Mouse (Mus musculus) R1 (cell line): ENCODE results near the gene Cnnm3.
"Not testable (repeated sequence)": the region's sequence is repeated elsewhere in the genome, so short reads cannot be mapped to it uniquely, and the experiment has no call there.

ENCODE experiments used
- DNase-seq: peaks from one replicate; pipeline ENCODE4 v3.0.0-alpha.2; 2018; ENCODE audit warnings: low read depth, low spot score

Gene Cnnm3

DNA sequence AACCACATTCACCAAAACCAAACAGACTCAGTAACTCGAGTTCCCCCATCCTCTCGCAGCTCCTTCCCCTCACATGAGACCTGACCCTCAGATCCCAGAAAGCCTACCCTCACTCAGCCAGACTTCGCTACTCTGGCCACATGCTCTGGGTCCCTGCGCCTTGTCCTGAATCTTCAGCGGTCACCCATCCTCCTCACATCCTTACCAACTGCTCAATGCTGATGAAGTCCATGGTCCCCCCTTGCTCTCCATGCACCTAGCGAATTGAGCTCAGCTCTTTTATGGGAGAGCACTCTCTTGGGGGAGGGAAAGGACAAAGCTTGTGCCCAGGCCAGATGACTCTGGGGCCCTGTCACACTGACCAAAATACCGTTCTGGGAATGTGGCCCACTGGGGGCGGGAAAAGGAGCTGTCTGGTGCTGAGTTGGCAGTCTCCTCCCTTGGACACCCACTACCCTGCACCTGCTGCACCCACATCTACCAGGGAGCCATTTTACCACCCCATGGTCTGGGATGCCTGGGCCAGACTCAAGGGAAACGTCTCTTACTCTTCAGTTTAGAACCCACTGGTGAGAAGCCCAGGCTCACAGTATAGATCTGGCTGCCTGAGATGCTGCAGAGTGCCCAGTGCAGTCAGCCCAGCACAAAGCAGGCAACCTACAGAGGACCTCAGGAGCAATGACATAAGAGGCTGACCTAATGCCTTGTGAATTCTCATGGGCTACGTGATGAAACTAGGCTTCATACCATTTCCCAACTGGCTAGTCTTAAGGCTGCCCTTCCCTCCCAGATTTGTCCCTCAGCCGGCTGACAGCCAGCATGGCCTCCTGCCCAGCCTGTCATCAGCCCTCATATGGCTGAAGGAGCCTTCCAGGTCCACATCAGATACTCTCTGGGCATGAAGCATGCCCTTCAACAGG lies 24.1 kb downstream of the Cnnm3 start:
- DNase-seq = no peak

DNA sequence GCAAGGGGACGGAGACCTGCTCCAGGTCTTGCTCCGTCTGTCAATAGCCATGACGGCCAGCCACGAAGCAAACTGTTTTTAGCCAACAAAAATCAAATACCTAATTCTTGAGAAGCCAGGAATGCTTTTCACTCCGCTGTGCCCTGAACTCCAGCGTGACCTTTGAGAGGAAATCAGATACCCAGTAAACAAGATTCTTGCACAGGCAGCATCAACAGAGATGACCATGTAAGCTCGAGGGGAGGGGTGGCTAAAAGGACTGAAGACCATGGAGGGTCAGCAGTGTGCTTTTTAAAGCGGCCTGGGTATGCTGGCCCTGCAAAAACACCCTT lies 24.7 kb downstream of the Cnnm3 start:
- no peak for DNase-seq

DNA sequence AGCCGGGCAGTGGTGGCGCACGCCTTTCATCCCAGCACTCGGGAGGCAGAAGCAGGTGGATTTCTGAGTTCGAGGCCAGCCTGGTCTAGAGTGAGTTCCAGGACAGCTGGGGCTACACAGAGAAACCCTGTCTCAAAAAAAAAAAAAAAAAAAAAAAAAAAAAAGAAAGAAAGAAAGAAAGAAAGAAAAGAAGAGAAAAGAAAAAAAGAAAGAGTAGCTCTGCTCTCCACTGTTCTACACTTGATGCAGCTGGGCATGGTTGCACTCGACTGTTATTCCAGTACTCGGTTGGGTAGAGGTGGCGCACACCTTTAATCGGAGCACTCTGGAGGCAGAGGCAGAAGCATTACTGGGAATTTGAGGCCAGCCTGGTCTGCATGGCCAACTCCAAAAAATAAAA lies 25.1 kb downstream of the Cnnm3 start, which contains the start of gene Ankrd23:
Gene Ankrd23, minus strand, starts transcription at position 101 of the 400 bp plus-strand sequence.
- DNase-seq = not testable (repeated sequence)

DNA sequence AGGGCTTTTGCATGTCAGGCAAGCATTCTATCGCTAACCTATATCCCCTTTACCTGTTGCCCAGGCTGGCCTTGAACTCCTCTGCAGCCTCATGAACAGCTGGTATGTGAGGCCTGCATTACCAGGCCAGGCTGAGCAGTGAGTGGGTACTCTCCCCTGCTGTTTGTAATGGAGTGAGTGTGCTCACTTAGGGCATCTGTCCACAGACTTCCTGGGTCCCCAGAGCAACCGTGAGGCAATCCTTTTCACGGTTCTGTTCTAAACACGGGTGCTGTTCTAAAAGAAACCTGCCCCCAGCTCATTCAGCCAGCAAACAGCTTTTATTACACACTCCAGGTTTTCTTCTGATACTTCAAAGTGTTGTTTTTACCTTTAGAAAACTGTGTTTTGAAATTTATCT lies 27.1 kb downstream of the Cnnm3 start:
- DNase-seq = no peak

DNA sequence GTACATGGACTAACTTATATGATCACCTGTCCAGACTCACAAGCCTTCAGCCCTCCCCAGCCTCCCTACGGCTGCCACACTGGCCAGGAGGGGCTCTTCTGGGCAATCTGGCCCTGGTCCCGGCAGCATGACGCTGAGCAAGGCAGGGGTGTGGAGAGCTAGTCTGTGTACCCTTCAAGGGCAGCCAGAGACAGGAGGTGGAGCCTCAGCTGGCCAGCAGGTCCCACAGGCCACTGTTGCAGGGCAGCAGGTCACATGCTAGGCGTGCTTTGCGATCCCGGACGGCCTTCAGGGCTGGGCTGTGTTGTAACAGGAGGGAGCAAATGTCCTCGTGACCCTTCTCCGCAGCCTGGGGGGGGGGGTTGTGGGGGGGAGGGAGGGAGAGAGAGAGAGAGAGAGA lies 27.5 kb downstream of the Cnnm3 start, which contains the start of gene Gm42417:
Gene Gm42417, minus strand, starts transcription at position 244 of the 400 bp plus-strand sequence.
- DNase-seq = no peak

DNA sequence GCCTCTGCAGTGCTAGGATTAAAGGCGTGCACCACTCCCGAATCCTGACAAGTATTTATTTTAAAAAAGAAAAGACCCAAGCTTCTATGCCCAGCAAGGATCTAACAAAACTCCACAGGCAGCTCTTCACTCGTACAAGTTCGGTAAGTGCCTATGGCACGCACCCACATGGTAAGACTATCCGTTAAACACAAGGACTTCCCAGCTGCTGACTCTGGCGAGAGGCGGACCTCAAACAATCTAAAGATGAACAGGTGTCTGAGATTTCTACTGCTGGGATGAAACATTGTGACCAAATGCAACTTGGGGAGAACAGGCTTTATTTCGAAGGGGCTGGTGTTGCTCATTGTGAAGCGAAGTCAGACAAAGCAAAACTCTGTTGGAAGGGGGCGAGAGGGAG lies 28.5 kb downstream of the Cnnm3 start:
- DNase-seq = no peak

DNA sequence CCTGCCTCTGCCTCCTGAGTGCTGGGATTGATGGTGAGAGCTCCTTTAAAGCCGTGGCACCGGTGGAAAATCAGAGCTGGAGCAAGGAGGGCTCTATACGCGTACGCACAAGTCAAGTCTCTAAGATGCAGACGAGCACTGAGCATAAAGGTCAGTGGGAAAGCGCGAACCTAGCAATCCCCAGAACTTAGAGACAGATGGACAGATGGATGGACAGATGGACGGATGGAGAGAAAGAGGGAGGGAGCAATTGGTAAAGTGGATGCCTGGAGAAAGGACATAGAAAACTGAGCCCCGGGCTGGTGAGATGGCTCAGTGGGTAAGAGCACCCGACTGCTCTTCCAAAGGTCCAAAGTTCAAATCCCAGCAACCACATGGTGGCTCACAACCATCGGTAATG lies 29.1 kb downstream of the Cnnm3 start:
- DNase-seq = no peak

DNA sequence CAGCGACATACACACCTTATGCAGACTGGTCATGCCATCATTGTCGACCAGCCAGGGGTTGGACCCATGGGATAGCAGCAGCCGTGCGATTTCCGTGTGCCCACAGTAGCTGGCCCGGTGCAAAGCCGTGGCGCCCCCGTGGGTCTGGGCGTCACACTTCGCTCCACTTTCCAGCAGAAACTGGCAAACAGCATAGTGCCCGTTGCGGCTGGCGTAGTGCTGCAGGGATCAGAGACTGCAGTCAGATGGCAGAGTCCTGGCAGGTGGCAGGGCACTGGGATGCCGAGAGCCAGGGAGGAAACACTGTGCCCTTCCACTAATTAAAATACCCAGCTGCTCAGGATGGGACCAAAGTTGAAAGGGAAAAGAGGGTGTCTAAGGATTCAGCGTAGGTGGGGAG lies 30.2 kb downstream of the Cnnm3 start:
- DNase-seq = no peak

DNA sequence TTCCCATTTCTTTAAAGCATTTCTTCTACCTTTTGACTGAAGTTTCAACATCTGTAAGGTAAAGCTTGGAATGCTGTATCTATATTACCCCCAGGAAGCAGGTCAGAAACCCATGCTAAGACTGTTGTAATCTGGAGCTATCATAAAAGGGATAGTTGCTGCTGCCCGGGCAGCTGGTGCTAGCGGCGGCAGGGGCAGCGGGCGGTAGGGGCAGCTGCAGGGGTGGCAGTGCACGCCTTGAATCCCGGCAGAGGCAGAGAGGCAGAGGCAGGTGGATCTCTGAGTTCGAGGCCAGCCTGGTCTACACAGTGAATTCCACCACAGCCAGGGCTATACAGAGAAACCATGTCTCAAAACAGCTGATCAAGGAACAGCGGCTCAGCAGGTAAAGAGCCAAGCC lies 31.3 kb downstream of the Cnnm3 start:
- DNase-seq = no peak

DNA sequence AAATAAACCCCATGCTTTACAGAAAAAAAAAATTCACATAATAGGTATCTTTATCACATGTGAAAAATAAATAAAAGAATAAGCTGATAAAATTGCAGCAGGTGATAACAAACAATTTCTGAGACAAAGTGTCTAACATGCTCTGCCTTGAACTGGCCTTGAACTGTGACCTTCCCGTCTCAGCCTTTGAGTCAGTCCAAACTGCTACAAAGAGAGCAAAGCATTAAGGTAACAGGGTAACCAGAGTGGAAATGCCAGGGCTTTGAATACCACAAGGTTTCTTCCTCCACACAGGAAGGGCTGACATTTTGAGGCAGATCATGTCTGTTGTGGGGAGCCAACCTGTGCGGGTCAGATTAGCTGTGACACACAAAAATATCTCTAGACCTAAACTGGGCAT lies 33.7 kb downstream of the Cnnm3 start:
- peak; percentile 43 for DNase-seq

DNA sequence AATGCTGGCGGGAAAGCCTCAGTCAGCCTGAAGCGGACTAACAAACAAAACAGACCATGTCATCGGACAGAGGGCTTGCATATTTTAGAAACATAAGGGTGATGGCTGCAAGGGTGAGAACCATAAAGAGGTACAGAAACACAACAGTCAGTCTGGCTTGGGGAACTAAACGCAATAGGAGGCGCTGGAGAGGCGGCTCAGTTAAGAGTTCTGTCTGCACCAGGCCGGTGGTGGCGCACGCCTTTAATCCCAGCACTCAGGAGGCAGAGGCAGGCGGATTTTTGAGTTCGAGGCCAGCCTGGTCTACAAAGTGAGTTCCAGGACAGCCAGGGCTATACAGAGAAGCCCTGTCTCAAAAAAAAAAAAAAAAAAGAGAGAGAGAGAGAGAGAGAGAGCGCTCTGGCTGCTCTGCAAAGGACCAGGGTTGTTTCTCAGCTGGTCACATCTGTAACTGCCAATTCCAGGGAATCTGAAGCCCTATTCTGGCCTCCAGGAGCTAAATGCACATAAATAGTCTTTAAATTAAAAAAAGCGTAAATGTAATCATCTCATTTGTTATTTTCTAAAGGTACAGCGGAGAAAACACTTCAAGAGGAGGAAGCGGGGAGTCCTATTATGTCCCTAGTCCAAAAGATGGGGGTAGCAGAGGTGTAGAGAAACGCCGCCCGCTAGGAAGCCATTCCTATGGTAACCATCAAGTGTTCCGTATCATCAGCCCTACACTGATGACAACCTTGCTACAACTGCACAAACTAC lies 34.4 kb downstream of the Cnnm3 start:
- DNase-seq = peak; percentile 67

DNA sequence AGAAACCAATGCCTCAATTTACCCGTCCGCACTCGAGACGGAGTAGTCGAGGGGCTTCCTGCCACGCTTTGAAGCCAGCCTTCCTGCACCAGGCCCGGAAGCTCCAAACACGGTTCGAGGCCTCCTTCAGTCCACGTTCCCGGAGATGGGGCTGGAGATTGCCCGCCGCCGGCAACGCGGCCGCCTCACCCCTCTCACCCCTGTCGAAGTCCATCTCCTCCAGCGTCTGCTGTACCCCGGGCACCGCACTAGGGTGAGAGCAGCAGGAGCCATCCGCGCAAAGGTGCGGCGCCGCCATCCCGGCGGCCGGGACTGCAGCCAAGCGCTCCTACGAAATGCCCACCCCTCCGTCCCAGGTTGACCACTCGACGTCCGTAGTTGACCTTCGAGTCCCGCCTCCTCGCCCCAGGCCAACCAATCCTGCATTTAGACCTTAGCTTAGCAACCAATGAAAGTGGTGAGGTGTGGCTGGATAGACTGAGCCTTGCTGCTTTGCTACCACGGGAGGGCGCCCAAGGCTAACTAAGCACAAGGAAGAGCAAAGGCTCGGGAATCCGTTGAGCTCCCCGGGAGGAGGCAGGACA lies 35.3 kb downstream of the Cnnm3 start, which contains the start of gene Ankrd39:
Gene Ankrd39, minus strand, starts transcription at position 558 of the 584 bp plus-strand sequence.
- DNase-seq = peak; percentile 99

DNA sequence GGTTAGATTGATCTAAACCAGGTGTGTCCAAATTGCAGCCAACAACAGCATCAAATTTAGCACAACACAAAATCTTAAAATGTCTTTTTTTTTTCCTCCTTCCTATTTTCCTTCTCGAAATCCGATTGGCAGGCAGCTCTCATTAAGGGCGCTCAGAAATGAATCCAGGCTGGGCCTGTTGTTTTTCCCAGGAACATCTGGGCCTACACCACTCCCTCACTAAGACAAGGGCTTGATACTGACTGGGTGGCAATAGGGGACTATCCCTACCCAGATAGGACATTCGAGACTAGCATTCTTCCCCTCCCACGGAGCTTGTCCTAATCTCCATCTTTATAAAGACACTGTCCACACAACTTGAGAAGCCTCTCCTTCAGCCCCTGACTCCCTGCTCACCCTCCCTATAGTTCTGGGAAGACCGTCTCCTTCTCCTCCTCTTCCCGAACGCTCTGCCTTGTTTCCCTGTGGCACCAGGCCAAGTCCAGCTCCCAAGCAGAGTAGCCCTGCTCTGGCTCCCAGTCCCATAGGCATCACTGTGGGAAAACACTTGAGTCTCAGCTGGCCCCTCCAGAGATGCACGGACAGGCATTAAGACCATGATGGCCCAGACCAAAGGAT lies 36.4 kb downstream of the Cnnm3 start:
- DNase-seq = no peak

DNA sequence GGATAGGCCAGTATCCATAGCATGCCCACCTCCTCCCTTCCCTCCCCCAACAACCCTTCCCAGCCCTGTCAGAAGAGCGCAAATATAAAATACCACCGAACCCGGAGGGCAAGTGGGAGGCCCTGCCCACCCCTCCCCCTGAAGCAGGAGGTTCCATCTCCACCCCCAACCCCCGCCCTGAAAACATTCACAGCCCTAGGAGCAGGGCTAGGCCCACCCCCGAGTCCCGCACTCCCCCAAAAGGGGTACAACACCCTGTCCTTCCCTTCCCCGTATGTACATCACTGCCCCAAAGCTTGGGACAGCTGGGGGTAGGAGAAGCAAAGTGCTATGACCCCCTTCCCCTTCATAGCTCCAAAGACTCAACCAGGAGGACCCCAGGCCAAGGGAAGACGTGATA lies 37.1 kb downstream of the Cnnm3 start:
- no peak for DNase-seq

DNA sequence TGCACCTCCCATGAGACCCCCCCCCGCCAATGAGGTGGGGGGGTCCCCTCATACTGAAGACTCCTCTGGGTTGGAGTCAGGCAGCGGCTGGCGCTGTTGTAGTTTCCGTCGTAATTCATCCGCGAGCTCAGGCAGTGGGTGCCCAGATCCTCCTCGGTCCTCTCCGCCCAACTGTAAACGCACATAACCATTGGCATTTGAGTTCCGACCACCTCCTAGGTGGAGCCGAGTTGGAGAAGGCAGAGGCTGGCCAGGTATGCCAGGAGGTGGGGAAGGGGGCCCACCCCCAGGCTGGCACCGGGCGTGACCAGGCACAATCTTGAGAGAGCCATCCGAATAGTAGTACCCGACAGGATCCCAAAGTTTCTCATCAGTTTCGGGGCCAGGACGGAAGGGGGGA lies 37.8 kb downstream of the Cnnm3 start:
- DNase-seq = no peak

DNA sequence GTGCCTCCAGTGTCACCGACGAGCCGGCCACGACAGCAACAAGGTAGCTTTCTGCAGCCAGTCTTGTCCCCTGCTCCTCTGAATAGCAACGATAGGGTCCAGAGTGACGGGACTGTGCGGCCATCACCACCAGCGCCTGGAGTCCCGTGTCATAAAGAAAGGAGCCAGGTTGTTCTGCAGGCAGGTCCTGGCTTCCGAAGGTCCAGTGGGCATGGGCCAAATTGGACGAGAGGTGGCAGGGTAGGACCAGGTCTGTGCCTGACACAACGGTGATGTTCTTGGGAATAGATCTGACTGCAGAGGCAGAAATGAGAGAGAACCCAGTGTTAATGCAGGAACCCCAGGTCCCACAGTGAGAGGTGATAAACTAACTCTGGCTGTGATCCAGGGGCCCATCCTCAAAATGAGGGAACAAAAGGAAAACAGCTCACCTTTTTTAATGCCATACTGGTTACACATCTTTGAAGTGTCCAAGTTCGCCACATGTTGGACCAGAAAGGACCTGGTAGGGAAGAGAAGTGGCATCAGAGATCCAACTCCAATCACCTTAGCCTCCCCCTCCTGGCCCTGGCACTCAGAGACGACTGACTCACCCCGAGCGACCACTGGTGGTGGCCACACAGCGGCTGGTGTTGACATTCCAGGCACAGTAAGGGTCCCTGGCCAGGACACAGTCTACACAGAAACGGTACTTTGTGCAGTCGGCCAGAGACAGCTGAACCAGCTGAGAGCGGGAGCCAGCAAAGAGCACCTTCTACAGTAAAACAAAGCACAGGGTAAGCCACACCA lies 38.6 kb downstream of the Cnnm3 start:
- DNase-seq = no peak

DNA sequence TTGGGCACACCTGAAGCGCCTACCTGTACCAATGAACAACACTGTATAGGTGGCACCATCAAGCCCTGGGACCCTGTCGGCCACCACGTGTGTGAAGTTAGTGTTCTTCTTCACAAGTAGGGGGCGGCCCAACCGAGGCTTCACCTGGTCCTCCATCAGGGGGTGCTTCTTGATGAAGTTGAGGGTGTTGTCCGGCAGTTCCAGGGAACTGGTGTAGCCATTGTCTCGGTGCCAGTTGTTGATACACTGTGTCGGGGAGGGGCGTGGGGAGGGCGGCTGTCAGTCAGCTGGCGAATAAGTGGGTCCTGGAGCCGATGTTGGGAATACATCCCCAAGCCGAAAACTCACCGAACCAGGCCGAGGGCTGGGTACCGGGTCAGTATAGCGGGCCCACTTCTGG lies 40.2 kb downstream of the Cnnm3 start:
- DNase-seq = no peak

DNA sequence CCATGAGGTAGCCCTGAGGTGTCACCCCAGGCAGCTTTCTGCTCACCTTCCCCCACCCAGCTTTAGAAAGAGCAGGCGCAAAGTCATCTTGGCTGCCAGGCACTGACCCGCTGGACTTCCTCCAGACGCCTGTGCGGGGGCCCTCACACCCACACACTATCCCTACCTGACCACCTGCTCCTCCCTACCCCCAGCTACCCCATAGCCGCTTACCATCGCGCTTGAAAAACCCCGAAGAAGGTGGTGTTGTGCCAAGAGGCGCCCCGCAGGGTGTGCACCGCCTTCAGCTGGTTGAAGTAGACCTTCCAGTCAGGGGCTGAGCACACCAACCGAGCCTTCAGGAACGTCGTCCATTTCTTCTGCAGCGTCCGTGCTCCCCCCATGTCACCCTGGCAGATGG lies 40.8 kb downstream of the Cnnm3 start:
- DNase-seq = no peak

DNA sequence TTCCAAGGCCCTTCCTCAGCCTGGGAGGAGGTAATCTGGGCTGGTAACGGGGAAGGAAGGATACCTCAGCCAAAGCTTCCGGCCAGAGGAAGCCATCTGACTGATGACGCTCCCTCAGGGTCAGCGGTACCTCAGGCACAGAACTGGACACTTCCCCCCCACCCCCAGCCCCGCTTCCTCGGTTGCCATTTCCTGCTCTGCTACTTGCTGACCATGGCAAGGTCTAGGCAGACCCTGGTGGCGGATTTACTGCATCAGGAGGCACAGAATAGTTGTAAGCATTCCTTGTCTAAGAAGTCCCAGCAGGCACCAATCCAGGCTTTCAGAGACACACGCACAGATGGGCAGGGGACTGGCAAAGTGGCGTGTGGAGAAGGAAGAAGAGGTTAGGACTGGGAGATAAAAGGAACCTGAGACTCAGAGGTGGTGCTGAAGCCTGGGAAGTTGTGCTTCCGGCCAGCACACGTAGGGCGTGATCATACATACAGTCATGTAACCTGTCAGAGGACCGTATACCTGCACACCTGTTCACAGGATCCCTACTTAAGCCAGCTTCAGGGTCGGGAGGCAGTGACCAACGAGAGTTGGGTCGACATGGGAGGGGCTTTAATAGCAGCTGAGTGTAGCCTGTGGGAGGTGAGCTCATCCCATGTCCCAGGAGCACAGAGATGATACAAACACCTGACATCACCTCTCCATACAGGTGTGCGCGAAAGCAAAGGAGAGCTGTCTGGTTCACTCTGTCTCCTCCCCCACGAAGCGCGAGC lies 43.1 kb downstream of the Cnnm3 start:
- DNase-seq = no peak

DNA sequence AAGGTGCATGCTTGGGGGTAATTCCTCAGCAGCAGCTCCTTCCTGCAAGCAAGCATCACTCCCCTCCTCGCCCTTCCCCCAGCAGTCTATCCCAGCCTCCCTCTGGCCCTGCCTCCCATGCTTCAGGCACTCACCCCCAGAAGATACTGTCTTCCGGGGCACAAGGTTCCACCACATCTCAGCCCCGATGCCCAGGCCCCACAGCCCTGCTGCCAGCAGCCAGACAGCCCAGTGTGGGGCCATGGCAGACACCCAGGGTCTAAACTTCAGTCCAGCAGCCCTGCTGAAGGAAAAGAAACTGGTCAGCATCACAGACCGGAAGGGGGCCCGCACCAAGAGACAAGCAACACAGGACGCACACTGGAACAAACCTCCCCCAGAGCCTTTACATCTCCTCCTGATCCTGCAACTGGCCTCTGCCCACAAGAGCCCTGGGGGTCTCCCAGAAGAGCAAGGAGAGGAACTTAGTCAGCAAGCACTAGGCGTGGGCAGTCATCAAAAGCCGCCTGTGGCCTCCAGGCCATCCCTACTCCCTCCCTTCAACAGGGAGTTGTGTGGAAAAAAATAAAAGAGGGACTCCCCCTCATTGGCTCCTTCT lies 44.2 kb downstream of the Cnnm3 start:
- DNase-seq = no peak
